Comparison of ENCODE assay signal across 19 mouse cellular contexts in genomic region chr8:116348971-116349370, GRCm38 (mm10).
"Had no signal": no experiment of that assay in that cellular context is flagged by ENCODE, and none has a peak within 500 bp of the region (broad histone marks: within the 10 kb centered on the region; RNA-seq: fewer than 3 reads in every experiment).

No protein-coding gene starts in this region.

- H3K27ac ChIP-seq: limb, embryonic 15.5 days; liver, embryonic 12.5 days; liver, embryonic 14.5 days; midbrain, embryonic 10.5 days; midbrain, embryonic 12.5 days; neural tube, embryonic 13.5 days; neural tube, embryonic 15.5 days had no signal

- H3K27me3 ChIP-seq: limb, embryonic 15.5 days; liver, embryonic 12.5 days; midbrain, embryonic 12.5 days; neural tube, embryonic 13.5 days; neural tube, embryonic 15.5 days had no signal

- H3K4me2 ChIP-seq: limb, embryonic 15.5 days; liver, embryonic 12.5 days; midbrain, embryonic 12.5 days; neural tube, embryonic 13.5 days; neural tube, embryonic 15.5 days had no signal

- ATAC-seq: liver, embryonic 12.5 days; midbrain, embryonic 16.5 days had no signal

- H3K4me1 ChIP-seq: limb, embryonic 15.5 days; liver, embryonic 12.5 days; midbrain, embryonic 12.5 days; neural tube, embryonic 13.5 days; neural tube, embryonic 15.5 days had no signal

- H3K4me3 ChIP-seq: limb, embryonic 15.5 days; liver, embryonic 12.5 days; midbrain, embryonic 10.5 days; midbrain, embryonic 12.5 days; myocyte; neural tube, embryonic 13.5 days; neural tube, embryonic 15.5 days had no signal

- H3K36me3 ChIP-seq: limb, embryonic 15.5 days; liver, embryonic 12.5 days; midbrain, embryonic 10.5 days; midbrain, embryonic 12.5 days; neural tube, embryonic 13.5 days; neural tube, embryonic 15.5 days had no signal

- H3K9me3 ChIP-seq: limb, embryonic 15.5 days; liver, embryonic 12.5 days; midbrain, embryonic 10.5 days; midbrain, embryonic 12.5 days; neural tube, embryonic 13.5 days; neural tube, embryonic 15.5 days had no signal

- H3K9ac ChIP-seq: limb, embryonic 15.5 days; liver, embryonic 12.5 days; liver, embryonic 14.5 days; midbrain, embryonic 12.5 days; neural tube, embryonic 13.5 days; neural tube, embryonic 15.5 days had no signal

- DNase-seq: lung, postnatal 4 days; midbrain, embryonic 14.5 days; retina, postnatal 1 day; right cerebral cortex, adult 18-20 months; right cerebral cortex, postnatal 25 days; right cerebral cortex, postnatal 4 days; spleen, adult 18-20 months; thymus, adult 18-20 months; thymus, postnatal 14 days; thymus, postnatal 36 days had no signal
